Mouse (Mus musculus) midbrain, embryonic 15.5 days (tissue): Measurements from ENCODE around the gene Srd5a3. TPM values are rescaled to one million over a fixed set of nuclear protein-coding genes. Genes with fewer than 3 reads are reported as not detected.

Experiments used
- ATAC-seq: fragments of 200-750 bp; cut with Nextera tagmentation; replicated peaks from 2 replicates; pipeline ENCODE4 v1.8.0; 2017; ENCODE audit warnings: moderate TSS enrichment
- H3K27ac ChIP-seq: fragments of 300-500 bp; sonication (generic); 2 replicates; pipeline ENCODE4 v1.5.1; 2015; ENCODE audit warnings: mild to moderate bottlenecking, inconsistent platforms
- H3K27me3 ChIP-seq: fragments of 300-500 bp; sonication (generic); replicated peaks from 2 replicates; pipeline ENCODE4 v1.6.1; 2015; ENCODE audit warnings: inconsistent platforms
- H3K36me3 ChIP-seq: fragments of 300-500 bp; sonication (generic); replicated peaks from 2 replicates; pipeline ENCODE4 v1.6.1; 2015; ENCODE audit warnings: inconsistent platforms
- H3K4me1 ChIP-seq: fragments of 300-500 bp; sonication (generic); 2 replicates; pipeline ENCODE4 v1.6.1; 2015; ENCODE audit warnings: inconsistent platforms
- H3K4me2 ChIP-seq: fragments of 300-500 bp; sonication (generic); 2 replicates; pipeline ENCODE4 v1.6.1; 2015; ENCODE audit warnings: inconsistent platforms, mild to moderate bottlenecking, moderate library complexity
- H3K4me3 ChIP-seq: fragments of 300-500 bp; sonication (generic); 2 replicates; pipeline ENCODE4 v1.5.1; 2015; ENCODE audit warnings: mild to moderate bottlenecking, inconsistent platforms
- H3K9ac ChIP-seq: fragments of 300-500 bp; sonication (generic); 2 replicates; pipeline ENCODE4 v1.6.1; 2015; ENCODE audit warnings: mild to moderate bottlenecking, inconsistent platforms
- H3K9me3 ChIP-seq: fragments of 300-500 bp; sonication (generic); 2 replicates; pipeline ENCODE4 v1.6.1; 2016; ENCODE audit warnings: inconsistent platforms
- WGBS: fragments of 180-500 bp; shearing (Covaris S2); methylation state at CpG from one replicate; pipeline ENCODE4 v1.1.7; 2015; ENCODE audit warnings: mixed read lengths; 5-methylcytosine and 5-hydroxymethylcytosine counted together
- polyA plus RNA-seq: library from polyadenylated mRNA; unstranded; fragments of >200 nt; fragmentation: Nextera tagmentation; extraction: Ambion mirVana; gene quantifications from 2 replicates; pipeline ENCODE4 v1.2.1, GENCODE M21; 2015

The Srd5a3 gene
- polyA plus RNA-seq, 1 experiment from 2014 or later: 17.8 TPM

GRCm38 (mm10) chr5:76182326-76182725, 42.3 kb downstream of the Srd5a3 start:
- WGBS: 83% methylated on average over 3 of the region's 3 CpGs
- ATAC-seq: no peak

DNA sequence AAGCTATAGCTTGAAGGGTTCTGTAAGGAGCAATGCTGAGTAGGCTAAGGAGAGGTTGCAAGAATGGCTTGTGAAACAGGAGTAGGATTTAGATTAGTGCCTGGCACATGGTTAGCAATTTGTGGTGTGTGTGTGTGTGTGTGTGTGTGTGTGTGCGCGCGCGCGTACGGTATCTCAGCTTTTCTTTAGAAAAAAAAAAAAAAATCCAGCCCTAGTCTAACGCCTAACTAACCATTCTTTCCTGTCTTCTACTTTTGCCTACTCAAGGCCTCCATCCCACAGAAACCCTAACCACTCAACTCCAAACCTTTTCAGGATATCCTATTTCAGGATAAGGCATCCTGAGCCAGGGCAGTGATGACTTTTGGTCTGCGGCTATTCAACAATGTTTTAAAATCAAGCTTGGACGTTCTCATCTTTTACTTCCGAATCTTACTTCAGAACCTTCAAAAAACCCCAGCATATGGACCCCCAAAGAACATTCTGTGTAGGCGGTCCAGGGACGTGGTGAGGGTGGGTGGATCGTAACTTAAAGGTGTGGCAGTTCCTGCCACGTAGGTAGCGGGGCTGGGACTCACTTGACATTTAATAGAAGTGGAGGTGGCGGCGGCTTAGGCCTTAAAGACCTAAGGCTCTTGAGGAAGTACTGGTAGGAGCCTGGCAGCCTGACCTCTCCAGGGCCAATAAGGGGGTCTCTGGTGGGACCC, 43.1 kb downstream of the Srd5a3 start:
- peak overlapping the region; percentile 93 for H3K27ac ChIP-seq
- WGBS: 38% methylated on average over 17 of the region's 17 CpGs
- no peak for ATAC-seq

More at GRCm38 (mm10) chr5:76182326-76182725, 42.3 kb downstream of the Srd5a3 start:
- no peak overlapping the region for H3K4me2 ChIP-seq
- peaks cover 23% of the 10 kb centered on the region for H3K4me1 ChIP-seq
- H3K27me3 ChIP-seq: no peaks in the 10 kb centered on the region
- H3K36me3 ChIP-seq: no peaks in the 10 kb centered on the region
- no peak overlapping the region for H3K4me3 ChIP-seq
- H3K9me3 ChIP-seq: no peaks in the 10 kb centered on the region
- H3K9ac ChIP-seq: no peak overlapping the region
- no peak overlapping the region for H3K27ac ChIP-seq

GRCm38 (mm10) chr5:76183750-76184261, 43.7 kb downstream of the Srd5a3 start, which contains the start of gene Tmem165:
Gene Tmem165 (plus strand): TSS chr5:76183880.
- WGBS: under 1% methylated on average over 52 of the region's 62 CpGs
- peak; percentile 99 for ATAC-seq
- Histone ChIP-seq H3K27me3 (no peaks in the 10 kb centered on the region), H3K4me2 (peak within 1 kb of the TSS; percentile 75), H3K27ac (peak within 1 kb of the TSS; percentile 93), H3K4me1 (peaks cover 26% of the 10 kb centered on the region), H3K9me3 (no peaks in the 10 kb centered on the region), H3K4me3 (peak within 1 kb of the TSS; percentile 90), H3K9ac (peak within 1 kb of the TSS; percentile 84), H3K36me3 (no peaks in the 10 kb centered on the region)

More for the DNA sequence above, 43.1 kb downstream of the Srd5a3 start:
- H3K4me3 ChIP-seq: peak overlapping the region; percentile 90
- H3K4me2 ChIP-seq: peak overlapping the region; percentile 75
- peaks cover 26% of the 10 kb centered on the region for H3K4me1 ChIP-seq
- H3K9me3 ChIP-seq: no peaks in the 10 kb centered on the region
- H3K36me3 ChIP-seq: no peaks in the 10 kb centered on the region
- H3K9ac ChIP-seq: peak overlapping the region; percentile 84
- H3K27me3 ChIP-seq: no peaks in the 10 kb centered on the region

- no peaks in the 10 kb centered on the region for H3K27me3 ChIP-seq
- H3K36me3 ChIP-seq: no peaks in the 10 kb centered on the region
- peak overlapping the region; percentile 90 for H3K4me3 ChIP-seq
- peak overlapping the region; percentile 93 for H3K27ac ChIP-seq
- no peaks in the 10 kb centered on the region for H3K9me3 ChIP-seq
- WGBS: 6% methylated on average over 26 of the region's 38 CpGs
- peak; percentile 87 for ATAC-seq
- peak overlapping the region; percentile 84 for H3K9ac ChIP-seq
- H3K4me1 ChIP-seq: peaks cover 26% of the 10 kb centered on the region
- peak overlapping the region; percentile 75 for H3K4me2 ChIP-seq
Observed at GRCm38 (mm10) chr5:76184286-76185080, 44.4 kb downstream of the Srd5a3 start.

- Histone ChIP-seq H3K4me1 (peaks cover 24% of the 10 kb centered on the region), H3K27ac (no peak overlapping the region), H3K9me3 (no peaks in the 10 kb centered on the region), H3K4me3 (no peak overlapping the region), H3K9ac (no peak overlapping the region), H3K27me3 (no peaks in the 10 kb centered on the region), H3K36me3 (no peaks in the 10 kb centered on the region), H3K4me2 (no peak overlapping the region)
- no peak for ATAC-seq
- 88% methylated on average over 5 of the region's 5 CpGs for WGBS
Observed at GRCm38 (mm10) chr5:76187885-76188284, 47.8 kb downstream of the Srd5a3 start.

DNA sequence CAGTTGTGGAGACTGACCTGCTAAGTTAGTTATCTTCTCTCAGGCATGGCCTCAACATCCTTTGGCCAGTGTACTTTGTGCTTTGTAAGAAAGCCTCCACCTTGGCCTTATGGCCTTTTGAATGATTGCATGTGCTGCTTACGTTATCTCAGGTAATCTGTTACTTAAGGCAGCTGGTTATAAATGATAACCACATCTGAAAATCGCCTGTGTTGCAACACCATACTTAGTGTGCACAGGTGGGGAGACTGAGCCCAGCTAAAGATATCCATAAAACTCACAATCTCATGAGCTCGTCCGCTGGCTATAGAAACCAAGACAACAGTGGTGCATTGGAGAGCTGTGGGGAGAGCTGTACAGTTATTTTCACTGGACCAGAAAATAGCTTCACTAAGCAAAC, 50.5 kb downstream of the Srd5a3 start:
- no peak for ATAC-seq
- H3K4me1 ChIP-seq: peaks cover 8% of the 10 kb centered on the region
- no peak overlapping the region for H3K4me2 ChIP-seq
- H3K9me3 ChIP-seq: no peaks in the 10 kb centered on the region
- H3K9ac ChIP-seq: no peak overlapping the region
- no peak overlapping the region for H3K4me3 ChIP-seq
- WGBS: 94% methylated on average over 4 of the region's 4 CpGs
- no peaks in the 10 kb centered on the region for H3K36me3 ChIP-seq
- H3K27ac ChIP-seq: no peak overlapping the region
- no peaks in the 10 kb centered on the region for H3K27me3 ChIP-seq

DNA sequence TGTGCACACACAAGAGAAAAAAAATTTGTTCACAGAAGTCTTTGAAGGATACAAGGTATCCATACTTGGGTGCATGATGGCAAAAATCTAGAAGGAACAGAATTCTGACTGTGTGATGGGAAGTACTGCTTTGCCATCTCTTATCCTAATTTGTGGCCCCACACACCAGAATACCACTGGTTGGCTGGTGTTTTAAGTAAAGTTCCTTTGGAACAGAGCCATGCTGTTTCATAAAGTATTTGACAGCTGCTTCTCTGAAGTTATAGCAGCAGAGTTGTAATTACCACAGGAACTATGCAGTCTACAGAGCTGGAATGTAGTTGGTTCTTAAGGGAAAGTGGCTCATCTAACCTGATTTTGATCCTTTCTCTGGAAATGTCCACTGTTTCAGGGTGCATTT, 53.0 kb downstream of the Srd5a3 start:
- 0 out of 2 replicates have a peak, but pooled peaks cover under 1% of the 10 kb centered on the region for H3K4me1 ChIP-seq
- H3K4me2 ChIP-seq: no peak overlapping the region
- no peak for ATAC-seq
- H3K27ac ChIP-seq: no peak overlapping the region
- H3K36me3 ChIP-seq: no peaks in the 10 kb centered on the region
- no peak overlapping the region for H3K4me3 ChIP-seq
- H3K9me3 ChIP-seq: no peaks in the 10 kb centered on the region
- no peak overlapping the region for H3K9ac ChIP-seq
- H3K27me3 ChIP-seq: no peaks in the 10 kb centered on the region

GRCm38 (mm10) chr5:76194377-76194945, 54.4 kb downstream of the Srd5a3 start:
- Histone ChIP-seq H3K36me3 (no peaks in the 10 kb centered on the region; the same call in 1 of the 2 replicates), H3K4me3 (no peak overlapping the region), H3K4me1 (no peaks in the 10 kb centered on the region), H3K9me3 (no peaks in the 10 kb centered on the region), H3K27me3 (no peaks in the 10 kb centered on the region), H3K4me2 (no peak overlapping the region), H3K9ac (no peak overlapping the region), H3K27ac (no peak overlapping the region)
- WGBS: 87% methylated on average over 6 of the region's 6 CpGs
- no peak for ATAC-seq

DNA sequence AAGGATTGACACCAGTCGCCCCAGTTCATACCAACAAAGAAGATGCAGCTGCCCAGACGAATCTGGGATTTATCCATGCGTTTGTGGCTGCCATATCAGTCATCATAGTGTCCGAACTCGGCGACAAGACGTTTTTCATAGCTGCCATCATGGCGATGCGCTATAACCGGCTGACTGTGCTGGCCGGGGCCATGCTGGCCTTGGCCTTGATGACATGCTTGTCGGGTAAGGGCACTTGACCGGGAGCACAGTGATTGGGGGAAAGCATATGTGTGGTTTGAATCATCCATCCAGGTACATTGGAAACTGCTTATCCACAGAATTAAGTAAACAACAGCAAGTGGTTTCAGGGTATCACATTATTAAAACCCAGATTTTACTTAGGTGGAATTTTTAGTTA, 59.3 kb downstream of the Srd5a3 start:
- Histone ChIP-seq H3K27ac (no peak overlapping the region), H3K27me3 (no peaks in the 10 kb centered on the region), H3K36me3 (peaks cover 9% of the 10 kb centered on the region; the same call in 1 of the 2 replicates), H3K4me1 (no peaks in the 10 kb centered on the region), H3K9me3 (no peaks in the 10 kb centered on the region), H3K4me2 (no peak overlapping the region), H3K4me3 (no peak overlapping the region), H3K9ac (no peak overlapping the region)
- ATAC-seq: no peak
- WGBS: 95% methylated on average over 13 of the region's 13 CpGs

- no peak for ATAC-seq
- 95% methylated on average over 3 of the region's 3 CpGs for WGBS
- Histone ChIP-seq H3K9me3 (no peaks in the 10 kb centered on the region), H3K27ac (no peak overlapping the region), H3K4me2 (no peak overlapping the region), H3K4me3 (no peak overlapping the region), H3K27me3 (no peaks in the 10 kb centered on the region), H3K36me3 (peaks cover 14% of the 10 kb centered on the region; the same call in 1 of the 2 replicates), H3K9ac (no peak overlapping the region), H3K4me1 (no peaks in the 10 kb centered on the region)
Observed at GRCm38 (mm10) chr5:76203171-76203570, 63.1 kb downstream of the Srd5a3 start.
